Mouse (Mus musculus): ENCODE measurements at regions not wholly inside any gene's neighbourhood (a gene's known extent, or its start where the extent isn't known, plus 50 kb on each side); places are given as distances from the start of the nearest gene placed in this dataset.

- TF ChIP-seq CTCF (IDR thresholded peaks at IDR 0.05; ENCODE audit: insufficient read depth, low read depth, low read length) (no peak), POLR2A (IDR thresholded peaks at IDR 0.05; ENCODE audit: insufficient read depth, low read depth, low read length) (no peak)
Observed at GRCm38 (mm10) chr3:80038553-80039129, 154.3 kb downstream of the Fam198b start.

Data from olfactory bulb, adult 2 months (tissue).